Mouse (Mus musculus): ENCODE data around the gene Mep1a. TPM values are rescaled to one million over a fixed set of nuclear protein-coding genes. Genes with fewer than 3 reads are reported as not detected.

Mep1a gene
- total and polyA plus RNA-seq, 3 experiments, result not detected

- TF ChIP-seq NRF1 (IDR thresholded peaks at IDR 0.05; ENCODE audit: insufficient read depth, low read depth, low read length, poor library complexity, severe bottlenecking), result no peak
Observed at GRCm38 (mm10) chr17:43434485-43434884, 68.1 kb downstream of the Mep1a start (continued).

- Histone ChIP-seq H3K27ac (ENCODE audit: control insufficient read depth, low read depth, low read length) (no peak overlapping the region), H3K9ac (ENCODE audit: control insufficient read depth, low read depth, low read length, poor library complexity, severe bottlenecking) (no peak overlapping the region), H3K9me3 (replicated peaks; ENCODE audit: insufficient read depth, low read length) (no peaks in the 10 kb centered on the region), H3K79me2 (ENCODE audit: control insufficient read depth, insufficient read depth, low read length, poor library complexity) (no peaks in the 10 kb centered on the region), H3K4me1 (ENCODE audit: control insufficient read depth in 1 of 2, insufficient read depth in 2 of 2, low read length in 2 of 2) (no peaks in the 10 kb centered on the region), H3K4me3 (ENCODE audit: control insufficient read depth in 1 of 2, insufficient read depth in 1 of 2, low read depth in 2 of 2, low read length in 2 of 2) (no peak overlapping the region), H3K36me3 (ENCODE audit: control insufficient read depth in 1 of 2, insufficient read depth in 2 of 2, low read length in 2 of 2) (no peaks in the 10 kb centered on the region), H3K27me3 (ENCODE audit: control insufficient read depth in 1 of 2, insufficient read depth in 2 of 2, low read length in 2 of 2) (no peaks in the 10 kb centered on the region)
- TF ChIP-seq ZNF384 (IDR thresholded peaks at IDR 0.05; ENCODE audit: low read depth, low read length) (no peak), UBTF (IDR thresholded peaks at IDR 0.05; ENCODE audit: borderline replicate concordance, insufficient read depth, low read depth, low read length) (no peak), CHD1 (IDR thresholded peaks at IDR 0.05; ENCODE audit: low read depth, low read length) (no peak), GABPA (IDR thresholded peaks at IDR 0.05; ENCODE audit: low read depth, low read length) (no peak), TAL1 (IDR thresholded peaks at IDR 0.05; ENCODE audit: low read length) (no peak)
- no peak for DNase-seq (ENCODE audit: low read depth, low spot score)
Observed at GRCm38 (mm10) chr17:43431692-43432091, 70.9 kb downstream of the Mep1a start.

Other genes with a start within 250 kb of the Mep1a start
- not detected in 2 replicates for gene Adgrf1, start 232.5 kb downstream of the Mep1a start, total RNA-seq (2012; rRNA removed)
- gene Adgrf1, start 232.5 kb downstream of the Mep1a start, polyA plus RNA-seq (2012; ENCODE audit: insufficient read depth in 1 of 2, insufficient read length in 2 of 2, low read depth in 1 of 2, low replicate concordance in 2 of 2, missing spikeins in 1 of 2), result not detected
- gene Adgrf5, start 142.4 kb downstream of the Mep1a start, total RNA-seq (2012; rRNA removed), result not detected in 2 replicates
- gene Adgrf5, start 142.4 kb downstream of the Mep1a start, polyA plus RNA-seq (2012; ENCODE audit: insufficient read depth in 1 of 2, insufficient read length in 2 of 2, low read depth in 1 of 2, low replicate concordance in 2 of 2, missing spikeins in 1 of 2), result not detected
- not detected in 2 replicates for gene Ankrd66, start 40.8 kb upstream of the Mep1a start, total RNA-seq (2012; rRNA removed)
- gene Ankrd66, start 40.8 kb upstream of the Mep1a start, polyA plus RNA-seq (2012; ENCODE audit: insufficient read depth in 1 of 2, insufficient read length in 2 of 2, low read depth in 1 of 2, low replicate concordance in 2 of 2, missing spikeins in 1 of 2), result not detected
- gene Pla2g7, start 65.3 kb upstream of the Mep1a start, total RNA-seq (2012; rRNA removed), result not detected in 2 replicates
- gene Pla2g7, start 65.3 kb upstream of the Mep1a start, polyA plus RNA-seq (2012; ENCODE audit: insufficient read depth in 1 of 2, insufficient read length in 2 of 2, low read depth in 1 of 2, low replicate concordance in 2 of 2, missing spikeins in 1 of 2), result not detected
- gene Tdrd6, start 127.5 kb upstream of the Mep1a start, total RNA-seq (2012; rRNA removed), result not detected in 2 replicates
- not detected for gene Tdrd6, start 127.5 kb upstream of the Mep1a start, polyA plus RNA-seq (2012; ENCODE audit: insufficient read depth in 1 of 2, insufficient read length in 2 of 2, low read depth in 1 of 2, low replicate concordance in 2 of 2, missing spikeins in 1 of 2)
- gene Slc25a27, start 164.4 kb upstream of the Mep1a start, total RNA-seq (2012; rRNA removed), result not detected in 2 replicates
- not detected for gene Slc25a27, start 164.4 kb upstream of the Mep1a start, polyA plus RNA-seq (2012; ENCODE audit: insufficient read depth in 1 of 2, insufficient read length in 2 of 2, low read depth in 1 of 2, low replicate concordance in 2 of 2, missing spikeins in 1 of 2)
- not detected in 2 replicates for gene Cyp39a1, start 164.6 kb upstream of the Mep1a start, total RNA-seq (2012; rRNA removed)
- not detected for gene Cyp39a1, start 164.6 kb upstream of the Mep1a start, polyA plus RNA-seq (2012; ENCODE audit: insufficient read depth in 1 of 2, insufficient read length in 2 of 2, low read depth in 1 of 2, low replicate concordance in 2 of 2, missing spikeins in 1 of 2)